Mouse (Mus musculus): ENCODE results near the gene Dnm3. TPM values are rescaled to one million over a fixed set of nuclear protein-coding genes. Genes with fewer than 3 reads are reported as not detected.

The Dnm3 gene
- polyA plus RNA-seq, 1 experiment from 2014 or later: 13.9 TPM

GRCm38 (mm10) chr1:161957964-161958950, 519.6 kb downstream of the Dnm3 start:
- peak; percentile 9 for DNase-seq (ENCODE audit: low spot score)
- no peak for ATAC-seq (ENCODE audit: insufficient number of reproducible peaks, low FRiP score, low TSS enrichment, low read depth)
- H3K9me3 ChIP-seq (ENCODE audit: control insufficient read depth, low read length): no peaks in the 10 kb centered on the region
- no peaks in the 10 kb centered on the region for H3K36me3 ChIP-seq (ENCODE audit: control insufficient read depth, insufficient read depth, low read length)
- peaks cover 4% of the 10 kb centered on the region; the same call in 1 of the 2 replicates for H3K4me1 ChIP-seq (ENCODE audit: control insufficient read depth, insufficient read depth, low read length)
- no peaks in the 10 kb centered on the region for H3K27me3 ChIP-seq (ENCODE audit: control insufficient read depth, insufficient read depth, low read length)
- H3K27ac ChIP-seq (replicated peaks; ENCODE audit: low read depth, low read length): no peak overlapping the region
- no peak overlapping the region for H3K4me3 ChIP-seq (ENCODE audit: low read depth, low read length)
- no peak overlapping the region for H3K4me2 ChIP-seq (ENCODE audit: low read depth, severe bottlenecking)
- 75% methylated on average over 19 of the region's 19 CpGs for WGBS
- H3K9ac ChIP-seq (ENCODE audit: low read length): no peak overlapping the region

DNA sequence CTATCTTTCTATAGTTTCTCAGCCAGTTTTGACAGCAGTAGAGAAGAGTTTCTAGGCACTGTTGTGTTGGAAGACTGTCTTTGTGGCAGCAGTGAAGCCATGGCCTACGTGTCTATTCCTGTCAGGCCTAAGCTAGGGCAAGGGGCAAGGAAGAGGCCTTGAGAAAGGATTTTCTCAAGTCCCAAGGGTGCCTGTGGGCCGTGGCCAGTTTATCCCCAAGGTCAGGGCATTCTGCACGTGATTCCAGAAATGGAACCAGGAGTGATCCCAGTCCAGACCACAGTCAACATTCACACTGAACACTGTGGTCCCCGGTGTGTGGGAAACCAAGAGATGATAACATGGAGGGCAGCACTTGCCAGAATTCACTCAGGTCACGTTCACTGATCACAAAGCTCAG, 522.0 kb downstream of the Dnm3 start:
- DNase-seq (ENCODE audit: low spot score) (peak; percentile 11), ATAC-seq (ENCODE audit: insufficient number of reproducible peaks, low FRiP score, low TSS enrichment, low read depth) (no peak)
- no peaks in the 10 kb centered on the region for H3K27me3 ChIP-seq (ENCODE audit: control insufficient read depth, insufficient read depth, low read length)
- H3K27ac ChIP-seq (replicated peaks; ENCODE audit: low read depth, low read length): no peak overlapping the region
- no peak overlapping the region for H3K4me2 ChIP-seq (ENCODE audit: low read depth, severe bottlenecking)
- no peaks in the 10 kb centered on the region for H3K9me3 ChIP-seq (ENCODE audit: control insufficient read depth, low read length)
- no peaks in the 10 kb centered on the region for H3K4me1 ChIP-seq (ENCODE audit: control insufficient read depth, insufficient read depth, low read length)
- no peak overlapping the region for H3K4me3 ChIP-seq (ENCODE audit: low read depth, low read length)
- H3K36me3 ChIP-seq (ENCODE audit: control insufficient read depth, insufficient read depth, low read length): no peaks in the 10 kb centered on the region
- WGBS: 76% methylated on average over 5 of the region's 5 CpGs
- no peak overlapping the region for H3K9ac ChIP-seq (ENCODE audit: low read length)

- H3K27ac ChIP-seq (replicated peaks; ENCODE audit: low read depth, low read length): no peak overlapping the region
- WGBS: 32% methylated on average over 1 of the region's 1 CpGs
Observed at GRCm38 (mm10) chr1:161952599-161952998, 525.2 kb downstream of the Dnm3 start.

GRCm38 (mm10) chr1:161951009-161951779, 526.6 kb downstream of the Dnm3 start:
- ATAC-seq (ENCODE audit: insufficient number of reproducible peaks, low FRiP score, low TSS enrichment, low read depth): no peak
- Histone ChIP-seq H3K9ac (ENCODE audit: low read length) (no peak overlapping the region), H3K9me3 (ENCODE audit: control insufficient read depth, low read length) (no peaks in the 10 kb centered on the region), H3K36me3 (ENCODE audit: control insufficient read depth, insufficient read depth, low read length) (no peaks in the 10 kb centered on the region), H3K27ac (replicated peaks; ENCODE audit: low read depth, low read length) (no peak overlapping the region), H3K27me3 (ENCODE audit: control insufficient read depth, insufficient read depth, low read length) (no peaks in the 10 kb centered on the region), H3K4me3 (ENCODE audit: low read depth, low read length) (no peak overlapping the region), H3K4me2 (ENCODE audit: low read depth, severe bottlenecking) (no peak overlapping the region), H3K4me1 (ENCODE audit: control insufficient read depth, insufficient read depth, low read length) (no peaks in the 10 kb centered on the region)
- peak; percentile 5 for DNase-seq (ENCODE audit: low spot score)
- WGBS: 86% methylated on average over 5 of the region's 5 CpGs

More at GRCm38 (mm10) chr1:161952599-161952998, 525.2 kb downstream of the Dnm3 start:
- Histone ChIP-seq H3K4me1 (ENCODE audit: control insufficient read depth, insufficient read depth, low read length) (no peaks in the 10 kb centered on the region), H3K36me3 (ENCODE audit: control insufficient read depth, insufficient read depth, low read length) (no peaks in the 10 kb centered on the region), H3K4me3 (ENCODE audit: low read depth, low read length) (no peak overlapping the region), H3K4me2 (ENCODE audit: low read depth, severe bottlenecking) (no peak overlapping the region), H3K9ac (ENCODE audit: low read length) (no peak overlapping the region), H3K9me3 (ENCODE audit: control insufficient read depth, low read length) (no peaks in the 10 kb centered on the region), H3K27me3 (ENCODE audit: control insufficient read depth, insufficient read depth, low read length) (no peaks in the 10 kb centered on the region)
- no peak for ATAC-seq (ENCODE audit: insufficient number of reproducible peaks, low FRiP score, low TSS enrichment, low read depth)
- peak; percentile 15 for DNase-seq (ENCODE audit: low spot score)

GRCm38 (mm10) chr1:161942082-161942481, 535.8 kb downstream of the Dnm3 start:
- H3K9ac ChIP-seq (ENCODE audit: low read length): no peak overlapping the region
- no peak overlapping the region for H3K4me2 ChIP-seq (ENCODE audit: low read depth, severe bottlenecking)
- no peaks in the 10 kb centered on the region for H3K36me3 ChIP-seq (ENCODE audit: control insufficient read depth, insufficient read depth, low read length)
- no peaks in the 10 kb centered on the region for H3K27me3 ChIP-seq (ENCODE audit: control insufficient read depth, insufficient read depth, low read length)
- no peak overlapping the region for H3K27ac ChIP-seq (replicated peaks; ENCODE audit: low read depth, low read length)
- ATAC-seq (ENCODE audit: insufficient number of reproducible peaks, low FRiP score, low TSS enrichment, low read depth) (no peak), DNase-seq (ENCODE audit: low spot score) (no peak)
- H3K9me3 ChIP-seq (ENCODE audit: control insufficient read depth, low read length): no peaks in the 10 kb centered on the region
- no peak overlapping the region for H3K4me3 ChIP-seq (ENCODE audit: low read depth, low read length)
- no peaks in the 10 kb centered on the region for H3K4me1 ChIP-seq (ENCODE audit: control insufficient read depth, insufficient read depth, low read length)
- WGBS: 91% methylated on average over 2 of the region's 2 CpGs

MicroRNAs encoded within 50 kb of the gene (microRNA counts, 519-probe panel; counts per million panel counts)
- microRNA mmu-miR-199a-3p: 7,629 counts per million, percentile 100 among the panel's probes with 10 or more counts
- 7,677 counts per million, percentile 100 among the panel's probes with 10 or more counts for microRNA mmu-miR-199a-5p
- microRNA mmu-miR-214: 5,739 counts per million, percentile 93 among the panel's probes with 10 or more counts

Small RNA genes within 50 kb of the gene (microRNA-seq; reads per million reads assigned to microRNA genes)
- gene Mir199a-2: 302 reads per million, percentile 62 among the genes with 10 or more reads in this experiment
- 40,151 reads per million, percentile 99 among the genes with 10 or more reads in this experiment for gene Mir214

Other genes starting within 250 kb of the Dnm3 start
- gene Mettl13, start 70.5 kb upstream of the Dnm3 start, polyA plus RNA-seq (2014; fragmentation: Nextera tagmentation; extraction: Ambion mirVana): 19.8 and 22.9 TPM in 2 replicates
- 61.8 and 66.1 TPM in 2 replicates for gene Vamp4, start 92.5 kb upstream of the Dnm3 start, polyA plus RNA-seq (2014; fragmentation: Nextera tagmentation; extraction: Ambion mirVana)
- gene Myoc, start 161.1 kb upstream of the Dnm3 start, polyA plus RNA-seq (2014; fragmentation: Nextera tagmentation; extraction: Ambion mirVana): not detected in 2 replicates
- not detected in 2 replicates for gene Myocos, start 180.2 kb upstream of the Dnm3 start, polyA plus RNA-seq (2014; fragmentation: Nextera tagmentation; extraction: Ambion mirVana)